Mouse (Mus musculus) neural tube, embryonic 13.5 days (tissue): ENCODE results near the gene Eml5. TPM values are rescaled to one million over a fixed set of nuclear protein-coding genes. Genes with fewer than 3 reads are reported as not detected.

Experiments used
- ATAC-seq: fragments of 200-750 bp; cut with Nextera tagmentation; 2 replicates; pipeline ENCODE4 v1.8.0; 2017; ENCODE audit warnings: low read depth, mild to moderate bottlenecking, moderate TSS enrichment, moderate library complexity
- H3K27ac ChIP-seq: fragments of 300-500 bp; sonication (generic); replicated peaks from 2 replicates; pipeline ENCODE4 v1.5.1; 2015; ENCODE audit warnings: moderate library complexity, mild to moderate bottlenecking, inconsistent platforms
- H3K27me3 ChIP-seq: fragments of 300-500 bp; sonication (generic); 2 replicates; pipeline ENCODE4 v1.6.1; 2015; ENCODE audit warnings: mild to moderate bottlenecking, inconsistent platforms
- H3K36me3 ChIP-seq: fragments of 300-500 bp; sonication (generic); 2 replicates; pipeline ENCODE4 v1.6.1; 2015; ENCODE audit warnings: mild to moderate bottlenecking, inconsistent platforms
- H3K4me1 ChIP-seq: fragments of 300-500 bp; sonication (generic); replicated peaks from 2 replicates; pipeline ENCODE4 v1.6.1; 2015; ENCODE audit warnings: inconsistent platforms
- H3K4me2 ChIP-seq: fragments of 300-500 bp; sonication (generic); 2 replicates; pipeline ENCODE4 v1.6.1; 2015; ENCODE audit warnings: inconsistent platforms, mild to moderate bottlenecking, moderate library complexity
- H3K4me3 ChIP-seq: fragments of 300-500 bp; sonication (generic); 2 replicates; pipeline ENCODE4 v1.5.1; 2015; ENCODE audit warnings: mild to moderate bottlenecking, inconsistent platforms
- H3K9ac ChIP-seq: fragments of 300-500 bp; sonication (generic); 2 replicates; pipeline ENCODE4 v1.6.1; 2015; ENCODE audit warnings: moderate library complexity, mild to moderate bottlenecking, inconsistent platforms
- H3K9me3 ChIP-seq: fragments of 300-500 bp; sonication (generic); 2 replicates; pipeline ENCODE4 v1.6.1; 2016; ENCODE audit warnings: inconsistent platforms
- WGBS: fragments of 180-500 bp; shearing (Covaris S2); methylation state at CpG from one replicate; pipeline ENCODE4 v1.1.7; 2015; 5-methylcytosine and 5-hydroxymethylcytosine counted together
- polyA plus RNA-seq: library from polyadenylated mRNA; unstranded; fragments of >200 nt; fragmentation: Nextera tagmentation; extraction: Ambion mirVana; gene quantifications from 2 replicates; pipeline ENCODE4 v1.2.1, GENCODE M21; 2015

Eml5 gene
- polyA plus RNA-seq, 1 experiment from 2014 or later = 14.4 TPM

DNA sequence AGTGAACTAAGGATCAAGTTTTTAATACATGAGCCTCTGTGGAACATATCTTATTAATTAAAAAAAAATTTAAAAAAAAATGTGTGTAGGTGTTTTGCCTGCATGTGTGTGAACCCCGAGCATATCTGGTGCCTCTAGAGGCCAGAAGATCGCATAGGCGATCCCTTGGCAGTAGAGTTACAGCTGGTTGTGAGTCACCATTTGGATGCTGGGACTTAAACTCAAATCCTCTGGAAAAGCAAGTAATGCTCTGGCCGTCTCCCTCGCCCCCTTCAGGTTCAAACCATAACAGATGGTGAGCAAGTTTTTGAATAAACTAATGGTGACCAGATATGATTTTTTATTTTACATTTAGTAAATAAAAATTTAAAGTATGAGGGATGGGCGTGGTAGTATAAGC, 143.6 kb downstream of the Eml5 start:
- H3K9ac ChIP-seq = no peak overlapping the region
- H3K27me3 ChIP-seq = no peaks in the 10 kb centered on the region
- peaks cover 82% of the 10 kb centered on the region for H3K36me3 ChIP-seq
- no peaks in the 10 kb centered on the region for H3K4me1 ChIP-seq
- no peak overlapping the region for H3K4me2 ChIP-seq
- WGBS = 87% methylated on average over 6 of the region's 6 CpGs
- no peak overlapping the region for H3K27ac ChIP-seq
- H3K9me3 ChIP-seq = no peaks in the 10 kb centered on the region
- H3K4me3 ChIP-seq = no peak overlapping the region
- no peak for ATAC-seq

DNA sequence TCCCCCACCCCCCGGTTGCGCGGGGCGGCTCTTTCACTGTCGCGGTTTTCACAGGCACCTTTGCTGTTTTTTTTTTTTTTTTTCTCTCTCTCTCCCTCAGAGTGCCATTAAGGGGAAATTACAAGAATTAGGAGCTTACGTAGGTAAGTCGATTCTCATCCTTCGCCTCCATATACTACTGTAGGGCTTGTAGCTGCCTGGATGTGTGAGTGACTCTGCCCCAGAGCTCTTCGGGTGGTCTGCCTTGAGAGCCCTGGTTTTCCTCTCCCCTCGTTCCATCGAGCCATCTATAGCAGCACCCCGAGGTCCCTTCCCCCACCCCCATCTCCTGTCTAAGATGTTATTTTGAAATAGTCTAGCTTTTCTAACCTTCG, 153.9 kb downstream of the Eml5 start:
- no peaks in the 10 kb centered on the region for H3K9me3 ChIP-seq
- peak; percentile 55 for ATAC-seq
- H3K4me1 ChIP-seq = peaks cover 41% of the 10 kb centered on the region
- peak overlapping the region; percentile 96 for H3K27ac ChIP-seq
- no peaks in the 10 kb centered on the region for H3K36me3 ChIP-seq
- H3K4me2 ChIP-seq = peak overlapping the region; percentile 78
- no peaks in the 10 kb centered on the region for H3K27me3 ChIP-seq
- H3K9ac ChIP-seq = peak overlapping the region; percentile 91
- WGBS = 2% methylated on average over 8 of the region's 14 CpGs
- peak overlapping the region; percentile 92 for H3K4me3 ChIP-seq

GRCm38 (mm10) chr12:98746746-98747379, 154.4 kb downstream of the Eml5 start, which contains the start of gene Zc3h14:
Gene Zc3h14, plus strand, starts transcription at chr12:98746964.
- H3K4me1 ChIP-seq = peaks cover 41% of the 10 kb centered on the region
- H3K4me3 ChIP-seq = peak within 1 kb of the TSS; percentile 92
- no peaks in the 10 kb centered on the region for H3K27me3 ChIP-seq
- peak within 1 kb of the TSS; percentile 91 for H3K9ac ChIP-seq
- H3K27ac ChIP-seq = peak within 1 kb of the TSS; percentile 96
- under 1% methylated on average over 75 of the region's 87 CpGs for WGBS
- ATAC-seq = peak; percentile 93
- no peaks in the 10 kb centered on the region for H3K9me3 ChIP-seq
- no peaks in the 10 kb centered on the region for H3K36me3 ChIP-seq
- H3K4me2 ChIP-seq = peak within 1 kb of the TSS; percentile 78

DNA sequence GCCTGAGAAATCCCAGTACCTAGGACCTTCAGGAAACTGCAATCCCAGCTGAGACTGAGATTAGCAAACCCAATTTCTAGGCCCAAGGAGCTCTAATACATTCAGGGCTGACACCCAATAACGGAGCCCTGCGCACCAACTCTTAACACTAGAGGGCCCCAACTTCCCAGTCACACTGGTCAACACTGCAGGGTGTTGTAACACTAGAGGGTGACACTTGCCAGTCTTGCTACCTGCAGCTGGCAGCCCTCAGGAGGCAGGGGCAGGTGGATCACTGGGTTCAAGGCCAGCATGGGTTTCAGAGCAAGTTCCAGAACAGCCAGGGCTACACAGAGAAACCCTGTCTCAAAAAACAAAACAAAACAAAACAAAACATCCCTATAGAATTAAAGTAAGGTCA, 155.2 kb downstream of the Eml5 start:
- WGBS = 20% methylated on average over 2 of the region's 2 CpGs
- peak; percentile 51; the same call in 1 of the 2 replicates for ATAC-seq
- Histone ChIP-seq H3K27ac (no peak overlapping the region), H3K9ac (no peak overlapping the region), H3K36me3 (no peaks in the 10 kb centered on the region), H3K4me3 (no peak overlapping the region), H3K4me1 (peaks cover 35% of the 10 kb centered on the region), H3K4me2 (no peak overlapping the region), H3K27me3 (0 out of 2 replicates have a peak, but pooled peaks cover under 1% of the 10 kb centered on the region), H3K9me3 (no peaks in the 10 kb centered on the region)

DNA sequence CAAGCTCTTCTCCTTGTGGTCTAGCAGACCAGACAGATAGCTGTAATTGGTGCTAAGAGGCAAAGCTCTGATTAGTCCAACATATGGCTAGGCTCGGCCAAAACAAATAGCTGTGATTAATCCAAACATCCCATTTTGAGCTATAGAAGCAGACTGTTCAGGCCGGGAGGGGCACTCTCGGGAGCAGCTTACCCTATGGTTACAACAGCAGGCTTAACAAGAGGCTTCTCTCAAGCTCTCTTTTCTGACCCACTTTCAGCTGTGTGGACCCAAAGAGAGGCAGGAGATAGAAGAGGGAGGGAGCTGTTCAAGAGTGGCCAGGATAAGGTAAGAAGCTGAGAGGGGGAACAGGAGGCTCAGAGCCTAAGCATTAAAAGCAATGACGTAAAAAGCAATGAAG, 155.7 kb downstream of the Eml5 start:
- WGBS = 75% methylated on average over 4 of the region's 4 CpGs
- no peaks in the 10 kb centered on the region for H3K36me3 ChIP-seq
- H3K27ac ChIP-seq = no peak overlapping the region
- H3K9ac ChIP-seq = no peak overlapping the region
- no peak for ATAC-seq
- 0 out of 2 replicates have a peak, but pooled peaks cover 5% of the 10 kb centered on the region for H3K27me3 ChIP-seq
- H3K4me2 ChIP-seq = no peak overlapping the region
- no peak overlapping the region for H3K4me3 ChIP-seq
- peaks cover 30% of the 10 kb centered on the region for H3K4me1 ChIP-seq
- no peaks in the 10 kb centered on the region for H3K9me3 ChIP-seq

GRCm38 (mm10) chr12:98741011-98741501, 160.2 kb downstream of the Eml5 start:
- 43% methylated on average over 3 of the region's 3 CpGs for WGBS
- Histone ChIP-seq H3K4me1 (peaks cover 15% of the 10 kb centered on the region), H3K9me3 (no peaks in the 10 kb centered on the region), H3K9ac (no peak overlapping the region), H3K36me3 (no peaks in the 10 kb centered on the region), H3K4me3 (no peak overlapping the region), H3K4me2 (no peak overlapping the region), H3K27me3 (peaks cover 29% of the 10 kb centered on the region), H3K27ac (no peak overlapping the region)
- peak; percentile 61; the same call in 1 of the 2 replicates for ATAC-seq

DNA sequence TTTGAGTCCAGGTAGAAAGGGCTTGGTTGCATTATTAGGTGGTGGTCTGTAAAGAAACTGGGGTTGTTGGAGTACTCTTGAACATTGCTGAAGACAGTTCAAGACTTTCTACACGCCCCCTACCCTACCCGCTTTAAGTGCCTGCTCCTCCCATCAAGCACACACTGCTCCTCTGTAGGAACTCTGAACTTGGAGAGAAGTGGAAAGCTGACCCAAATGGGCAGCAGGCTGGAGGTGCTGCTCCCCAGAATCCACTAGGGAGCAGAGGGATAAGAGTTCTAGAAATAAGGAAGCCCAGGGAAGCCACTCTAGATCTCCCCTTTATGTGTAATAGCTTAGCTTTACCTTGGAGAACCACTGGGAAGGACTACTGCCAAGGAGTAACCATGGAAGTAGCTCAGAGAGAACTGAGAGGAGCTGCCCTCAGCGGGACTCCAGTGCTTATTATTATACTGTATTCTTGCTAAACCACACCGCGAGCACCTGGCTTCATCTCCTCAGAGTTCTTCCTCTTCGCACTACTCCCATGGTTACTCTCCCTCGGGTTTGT, 163.4 kb downstream of the Eml5 start:
- peak overlapping the region; percentile 87 for H3K9ac ChIP-seq
- no peak overlapping the region for H3K27ac ChIP-seq
- no peaks in the 10 kb centered on the region for H3K36me3 ChIP-seq
- H3K4me2 ChIP-seq = peak overlapping the region; percentile 93
- H3K9me3 ChIP-seq = no peaks in the 10 kb centered on the region
- H3K27me3 ChIP-seq = peaks cover 29% of the 10 kb centered on the region
- ATAC-seq = no peak
- peak overlapping the region; percentile 72 for H3K4me3 ChIP-seq
- peaks cover 33% of the 10 kb centered on the region for H3K4me1 ChIP-seq
- 10% methylated on average over 7 of the region's 7 CpGs for WGBS

DNA sequence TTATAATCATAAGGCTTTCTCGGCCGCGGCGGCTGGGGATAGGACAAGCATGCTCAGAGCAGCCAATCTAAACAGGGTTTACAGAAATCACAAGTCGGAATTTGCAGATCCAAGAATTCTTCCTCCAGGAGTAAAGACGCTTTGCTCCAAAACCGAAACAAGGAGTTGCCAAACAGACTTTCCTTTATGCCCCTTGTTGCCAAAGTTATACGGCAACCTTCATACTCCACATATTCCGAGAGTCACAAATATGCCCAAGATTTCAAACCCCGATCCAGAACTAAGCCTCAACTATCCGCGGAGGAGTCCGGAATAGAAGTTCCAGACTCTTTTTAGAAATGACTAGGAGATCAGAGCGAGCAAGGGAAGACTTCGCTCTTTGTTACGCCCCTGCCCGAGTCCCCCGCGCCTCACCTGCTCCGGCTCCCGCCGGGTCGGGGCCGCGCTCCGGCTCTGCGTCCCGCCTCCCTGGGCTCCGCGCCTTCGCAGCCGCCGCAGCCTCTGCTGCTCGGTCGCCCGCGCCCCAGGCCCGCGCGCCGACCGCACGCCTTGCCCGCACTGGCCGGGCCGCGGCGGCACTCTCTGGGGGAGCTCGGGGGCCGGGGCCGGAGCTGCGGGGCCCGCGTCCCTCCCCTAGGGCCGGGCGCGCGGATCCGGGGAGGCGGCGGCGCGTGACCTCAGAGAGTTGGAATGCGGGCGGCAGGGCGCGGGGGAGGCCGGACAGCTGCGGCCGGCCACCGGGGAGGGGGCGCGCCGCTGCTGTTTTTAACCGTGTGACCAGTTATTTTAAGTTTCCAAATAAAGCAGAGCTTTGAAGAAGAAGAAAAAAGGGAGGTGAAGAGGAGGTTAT, 164.1 kb downstream of the Eml5 start, which contains the start of gene Ptpn21:
TSS of gene Ptpn21 (minus strand) at position 455 of the 850 bp plus-strand sequence.
- Histone ChIP-seq H3K4me2 (peak within 1 kb of the TSS; percentile 93), H3K9me3 (no peaks in the 10 kb centered on the region), H3K27me3 (peaks cover 29% of the 10 kb centered on the region), H3K4me3 (peak within 1 kb of the TSS; percentile 72), H3K36me3 (no peaks in the 10 kb centered on the region), H3K9ac (peak within 1 kb of the TSS; percentile 87), H3K4me1 (peaks cover 40% of the 10 kb centered on the region), H3K27ac (peak within 1 kb of the TSS; percentile 68)
- under 1% methylated on average over 67 of the region's 75 CpGs for WGBS
- peak; percentile 54 for ATAC-seq

Other genes with a start within 250 kb of the Eml5 start
- gene Ptpn21, start 164.1 kb downstream of the Eml5 start, polyA plus RNA-seq = 4.5 and 5.3 TPM in 2 replicates
- 117 and 130 TPM in 2 replicates for gene Zc3h14, start 154.5 kb downstream of the Eml5 start, polyA plus RNA-seq
- 30.4 and 31.6 TPM in 2 replicates for gene Ttc8, start 19.1 kb upstream of the Eml5 start, polyA plus RNA-seq